Mouse (Mus musculus): ENCODE data around the gene Lgi4. TPM values are rescaled to one million over a fixed set of nuclear protein-coding genes. Genes with fewer than 3 reads are reported as not detected.

Gene Lgi4
- polyA plus RNA-seq, 1 experiment from 2014 or later, result 0.41 TPM

- Histone ChIP-seq H3K27me3 (ENCODE audit: insufficient read depth, poor library complexity, severe bottlenecking) (peaks cover 19% of the 10 kb centered on the region), H3K9me3 (no peaks in the 10 kb centered on the region), H3K4me3 (no peak overlapping the region), H3K4me1 (peaks cover 8% of the 10 kb centered on the region), H3K36me3 (no peaks in the 10 kb centered on the region), H3K27ac (no peak overlapping the region)
- DNase-seq (ENCODE audit: low spot score), result no peak
- 52% methylated on average over 9 of the region's 9 CpGs for WGBS
Observed at GRCm38 (mm10) chr7:31072326-31072725, 13.2 kb downstream of the Lgi4 start.

DNA sequence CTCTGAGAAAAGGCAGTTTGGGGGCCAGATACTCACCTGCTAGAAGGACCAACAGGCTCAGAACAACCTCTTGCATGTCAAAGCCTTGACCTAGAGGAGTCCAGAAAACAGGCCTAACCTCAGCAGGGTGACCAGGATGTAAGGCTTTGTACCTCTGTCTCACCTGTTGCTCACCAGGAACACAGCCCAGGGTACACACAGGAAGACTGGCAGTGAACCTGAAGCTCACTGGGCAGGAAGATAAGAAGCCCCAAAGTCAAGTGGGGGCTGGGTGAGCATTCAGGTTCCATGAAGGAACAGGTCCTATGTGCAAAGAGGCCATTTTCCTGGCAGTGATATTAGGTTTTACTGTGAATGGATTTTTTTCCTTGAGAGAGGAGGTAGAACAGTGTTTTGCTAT is 14.4 kb downstream of the Lgi4 start:
- H3K36me3 ChIP-seq, result no peaks in the 10 kb centered on the region
- 0 out of 2 replicates have a peak, but pooled peaks cover 7% of the 10 kb centered on the region for H3K4me1 ChIP-seq
- H3K9me3 ChIP-seq, result no peaks in the 10 kb centered on the region
- H3K27me3 ChIP-seq (ENCODE audit: insufficient read depth, poor library complexity, severe bottlenecking), result peaks cover 18% of the 10 kb centered on the region; the same call in 1 of the 2 replicates
- no peak overlapping the region for H3K27ac ChIP-seq
- H3K4me3 ChIP-seq, result no peak overlapping the region
- no peak for DNase-seq (ENCODE audit: low spot score)

DNA sequence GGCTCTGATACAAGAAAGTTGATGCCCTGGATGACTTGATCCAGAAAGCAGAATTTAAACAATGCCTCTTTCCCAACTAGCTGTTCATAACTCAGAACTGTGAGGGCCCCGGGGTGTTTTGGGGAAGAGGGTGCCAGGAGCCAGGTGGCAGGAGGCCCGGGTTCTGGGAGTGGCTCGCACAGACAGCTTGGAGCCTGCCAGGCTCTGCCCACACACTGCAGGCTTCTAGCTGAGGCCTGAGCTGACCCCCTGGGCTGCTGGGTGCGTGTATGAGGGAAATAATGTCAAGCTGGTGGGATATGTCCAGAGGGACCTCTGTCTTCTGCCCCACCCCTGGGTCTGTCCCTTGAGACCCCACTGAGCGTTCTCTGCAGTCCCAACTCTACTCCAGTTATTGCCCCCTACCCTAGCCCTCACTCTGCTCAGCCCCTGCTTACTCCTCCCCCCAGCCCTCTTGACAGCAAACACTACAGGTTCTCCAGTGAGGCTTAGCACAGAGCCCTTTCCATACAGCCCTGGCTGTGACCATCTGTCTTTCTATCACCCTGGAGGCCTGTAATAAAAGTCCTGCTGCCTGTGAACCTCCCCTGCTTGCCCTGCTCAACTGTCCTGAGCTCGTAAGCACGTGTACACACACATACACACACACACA is 15.0 kb downstream of the Lgi4 start:
- DNase-seq (ENCODE audit: low spot score), result no peak
- Histone ChIP-seq H3K27ac (no peak overlapping the region), H3K9me3 (no peaks in the 10 kb centered on the region), H3K36me3 (no peaks in the 10 kb centered on the region), H3K4me3 (no peak overlapping the region), H3K4me1 (0 out of 2 replicates have a peak, but pooled peaks cover 7% of the 10 kb centered on the region), H3K27me3 (ENCODE audit: insufficient read depth, poor library complexity, severe bottlenecking) (peaks cover 12% of the 10 kb centered on the region; the same call in 1 of the 2 replicates)
- 70% methylated on average over 7 of the region's 7 CpGs for WGBS

- H3K27ac ChIP-seq, result no peak overlapping the region
- 78% methylated on average over 5 of the region's 5 CpGs for WGBS
- H3K36me3 ChIP-seq, result no peaks in the 10 kb centered on the region
- H3K4me1 ChIP-seq, result 0 out of 2 replicates have a peak, but pooled peaks cover 7% of the 10 kb centered on the region
- no peaks in the 10 kb centered on the region for H3K9me3 ChIP-seq
- DNase-seq (ENCODE audit: low spot score), result no peak
- H3K27me3 ChIP-seq (ENCODE audit: insufficient read depth, poor library complexity, severe bottlenecking), result peaks cover 8% of the 10 kb centered on the region; the same call in 1 of the 2 replicates
- H3K4me3 ChIP-seq, result no peak overlapping the region
Observed at GRCm38 (mm10) chr7:31074713-31075069, 15.5 kb downstream of the Lgi4 start.

DNA sequence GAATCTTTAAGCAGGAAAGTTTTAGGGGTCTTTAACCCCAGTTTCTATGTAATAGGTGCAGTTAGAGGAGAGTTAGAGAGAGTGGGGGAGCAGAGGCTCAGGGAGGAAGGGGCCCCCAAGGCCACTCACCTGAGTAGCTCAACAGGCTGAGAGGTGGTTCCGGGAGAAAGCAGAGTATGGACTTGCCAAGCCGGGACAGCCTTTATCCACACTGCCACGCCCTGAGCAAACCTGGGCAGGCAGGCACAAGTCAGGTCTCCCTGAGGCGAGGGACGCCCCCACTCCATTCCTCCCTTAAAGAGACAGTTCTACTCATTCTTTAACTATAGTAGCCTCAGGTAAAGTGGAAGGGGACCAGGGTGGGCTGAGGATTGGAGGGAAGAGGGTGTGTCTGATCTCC is 17.4 kb downstream of the Lgi4 start, which contains the start of gene Fxyd3:
Fxyd3 (minus strand) TSS at position 213 of the 400 bp plus-strand sequence.
- 0 out of 2 replicates have a peak, but pooled peaks cover 3% of the 10 kb centered on the region for H3K4me1 ChIP-seq
- 44% methylated on average over 5 of the region's 5 CpGs for WGBS
- no peak within 1 kb of the TSS for H3K27ac ChIP-seq
- H3K9me3 ChIP-seq, result no peaks in the 10 kb centered on the region
- no peak within 1 kb of the TSS for H3K4me3 ChIP-seq
- H3K36me3 ChIP-seq, result no peaks in the 10 kb centered on the region
- peaks cover 4% of the 10 kb centered on the region; the same call in 1 of the 2 replicates for H3K27me3 ChIP-seq (ENCODE audit: insufficient read depth, poor library complexity, severe bottlenecking)
- no peak for DNase-seq (ENCODE audit: low spot score)

DNA sequence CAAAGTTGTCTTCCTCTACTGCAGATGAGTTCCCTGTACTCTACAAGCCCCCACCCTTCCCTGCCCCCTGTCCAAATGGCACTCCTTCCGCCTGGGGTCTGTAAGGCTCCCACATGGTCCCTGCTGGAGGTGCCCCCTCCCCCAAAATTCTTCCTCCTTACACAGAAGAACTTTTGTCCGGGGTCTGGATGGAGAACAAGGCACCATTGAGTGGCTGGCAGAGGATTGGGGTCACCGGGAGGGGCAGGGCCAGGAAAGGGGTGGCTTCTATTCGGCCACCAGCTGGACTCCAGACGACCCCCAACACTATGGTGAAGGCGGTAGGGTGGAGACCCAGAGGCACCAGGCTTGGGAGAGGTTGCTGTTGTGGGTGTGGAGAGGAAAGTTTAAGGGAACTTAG is 18.3 kb downstream of the Lgi4 start:
- Histone ChIP-seq H3K36me3 (no peaks in the 10 kb centered on the region), H3K9me3 (no peaks in the 10 kb centered on the region), H3K27ac (no peak overlapping the region), H3K27me3 (ENCODE audit: insufficient read depth, poor library complexity, severe bottlenecking) (peaks cover 4% of the 10 kb centered on the region; the same call in 1 of the 2 replicates), H3K4me1 (0 out of 2 replicates have a peak, but pooled peaks cover under 1% of the 10 kb centered on the region), H3K4me3 (no peak overlapping the region)
- DNase-seq (ENCODE audit: low spot score), result no peak
- whole genome bisulfite sequencing, result 59% methylated on average over 6 of the region's 6 CpGs

DNA sequence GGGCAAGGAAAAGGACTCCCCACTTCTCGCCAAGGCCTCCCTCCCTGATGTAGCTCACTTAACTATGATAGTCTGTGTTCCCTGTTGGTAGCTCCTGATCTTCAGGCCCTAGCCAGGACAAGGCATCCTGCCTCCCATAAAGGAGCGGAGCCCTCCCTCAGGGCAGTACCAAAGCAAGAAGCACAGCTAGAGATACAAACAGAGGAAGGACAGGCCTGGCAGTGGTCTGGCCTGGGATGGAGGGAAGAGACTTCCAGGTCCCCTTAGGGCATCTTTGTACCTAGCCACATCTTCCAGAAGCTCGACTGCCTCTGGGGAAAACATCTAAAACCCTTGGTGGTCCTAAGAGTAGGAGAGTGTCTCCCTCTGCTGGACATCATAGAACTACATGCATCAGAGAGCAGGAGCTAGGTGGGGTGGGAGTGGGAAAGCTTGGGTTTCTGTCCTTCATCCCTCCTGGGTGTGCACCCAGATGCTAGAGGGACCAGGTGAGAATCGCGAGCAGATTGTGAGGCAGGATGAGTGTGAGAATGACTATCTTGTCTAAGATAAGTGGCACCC is 18.8 kb downstream of the Lgi4 start:
- Histone ChIP-seq H3K36me3 (no peaks in the 10 kb centered on the region), H3K27ac (no peak overlapping the region), H3K4me3 (no peak overlapping the region), H3K27me3 (ENCODE audit: insufficient read depth, poor library complexity, severe bottlenecking) (peaks cover 4% of the 10 kb centered on the region; the same call in 1 of the 2 replicates), H3K4me1 (0 out of 2 replicates have a peak, but pooled peaks cover 4% of the 10 kb centered on the region), H3K9me3 (no peaks in the 10 kb centered on the region)
- 33% methylated on average over 5 of the region's 5 CpGs for WGBS
- DNase-seq (ENCODE audit: low spot score), result no peak

DNA sequence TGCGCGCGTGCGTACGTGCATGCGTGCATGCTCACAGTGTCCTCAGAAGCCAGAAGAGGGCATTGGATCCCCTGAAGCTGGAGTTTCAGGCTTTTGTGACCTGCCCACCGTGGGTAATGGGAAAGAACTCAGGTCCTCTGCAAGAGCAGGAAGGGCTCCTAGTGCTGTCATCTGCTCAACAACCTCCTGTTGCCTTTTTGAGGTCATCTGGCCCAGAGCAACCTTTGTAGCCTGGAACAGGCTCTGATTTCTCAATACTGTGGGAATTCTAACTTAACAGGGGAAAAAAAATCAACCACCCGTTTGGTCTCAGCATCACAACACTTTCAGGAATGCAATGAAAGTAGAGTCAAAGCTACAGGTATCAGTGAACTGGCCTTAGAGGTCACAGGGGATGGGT is 20.5 kb downstream of the Lgi4 start:
- peaks cover 5% of the 10 kb centered on the region; the same call in 1 of the 2 replicates for H3K4me1 ChIP-seq
- peaks cover 4% of the 10 kb centered on the region; the same call in 1 of the 2 replicates for H3K27me3 ChIP-seq (ENCODE audit: insufficient read depth, poor library complexity, severe bottlenecking)
- no peak overlapping the region for H3K4me3 ChIP-seq
- WGBS, result 86% methylated on average over 8 of the region's 8 CpGs
- H3K27ac ChIP-seq, result no peak overlapping the region
- DNase-seq (ENCODE audit: low spot score), result no peak
- H3K36me3 ChIP-seq, result no peaks in the 10 kb centered on the region
- H3K9me3 ChIP-seq, result no peaks in the 10 kb centered on the region

GRCm38 (mm10) chr7:31080611-31081010 is 21.5 kb downstream of the Lgi4 start:
- Histone ChIP-seq H3K4me1 (peaks cover 11% of the 10 kb centered on the region; the same call in 1 of the 2 replicates), H3K27ac (no peak overlapping the region), H3K4me3 (no peak overlapping the region), H3K27me3 (ENCODE audit: insufficient read depth, poor library complexity, severe bottlenecking) (peaks cover 4% of the 10 kb centered on the region; the same call in 1 of the 2 replicates), H3K9me3 (no peaks in the 10 kb centered on the region), H3K36me3 (no peaks in the 10 kb centered on the region)
- 59% methylated on average over 3 of the region's 3 CpGs for WGBS
- no peak for DNase-seq (ENCODE audit: low spot score)

- no peak overlapping the region for H3K27ac ChIP-seq
- DNase-seq (ENCODE audit: low spot score), result no peak
- H3K27me3 ChIP-seq (ENCODE audit: insufficient read depth, poor library complexity, severe bottlenecking), result peaks cover 4% of the 10 kb centered on the region; the same call in 1 of the 2 replicates
- no peaks in the 10 kb centered on the region for H3K36me3 ChIP-seq
- H3K9me3 ChIP-seq, result no peaks in the 10 kb centered on the region
- 62% methylated on average over 1 of the region's 1 CpGs for WGBS
- peaks cover 11% of the 10 kb centered on the region; the same call in 1 of the 2 replicates for H3K4me1 ChIP-seq
- no peak overlapping the region for H3K4me3 ChIP-seq
Observed at GRCm38 (mm10) chr7:31081106-31081505, 22.0 kb downstream of the Lgi4 start.

- peaks cover 11% of the 10 kb centered on the region; the same call in 1 of the 2 replicates for H3K4me1 ChIP-seq
- H3K36me3 ChIP-seq, result no peaks in the 10 kb centered on the region
- no peak overlapping the region for H3K27ac ChIP-seq
- no peak for DNase-seq (ENCODE audit: low spot score)
- 0 out of 2 replicates have a peak, but pooled peaks cover 4% of the 10 kb centered on the region for H3K27me3 ChIP-seq (ENCODE audit: insufficient read depth, poor library complexity, severe bottlenecking)
- H3K4me3 ChIP-seq, result no peak overlapping the region
- no peaks in the 10 kb centered on the region for H3K9me3 ChIP-seq
Observed at GRCm38 (mm10) chr7:31082106-31082505, 23.0 kb downstream of the Lgi4 start.

- Histone ChIP-seq H3K27me3 (ENCODE audit: insufficient read depth, poor library complexity, severe bottlenecking) (no peaks in the 10 kb centered on the region), H3K4me1 (peaks cover 19% of the 10 kb centered on the region; the same call in 1 of the 2 replicates), H3K27ac (peak overlapping the region; percentile 8; the same call in 1 of the 2 replicates), H3K36me3 (no peaks in the 10 kb centered on the region), H3K4me3 (no peak overlapping the region), H3K9me3 (no peaks in the 10 kb centered on the region)
- no peak for DNase-seq (ENCODE audit: low spot score)
- 56% methylated on average over 14 of the region's 14 CpGs for WGBS
Observed at GRCm38 (mm10) chr7:31082831-31083588, 23.9 kb downstream of the Lgi4 start.

- H3K36me3 ChIP-seq, result no peaks in the 10 kb centered on the region
Observed at GRCm38 (mm10) chr7:31084140-31084539, 25.0 kb downstream of the Lgi4 start.

More at GRCm38 (mm10) chr7:31084140-31084539, 25.0 kb downstream of the Lgi4 start:
- no peaks in the 10 kb centered on the region for H3K9me3 ChIP-seq
- H3K4me3 ChIP-seq, result no peak overlapping the region
- H3K27me3 ChIP-seq (ENCODE audit: insufficient read depth, poor library complexity, severe bottlenecking), result no peaks in the 10 kb centered on the region
- no peak overlapping the region for H3K27ac ChIP-seq
- no peak for DNase-seq (ENCODE audit: low spot score)
- peaks cover 19% of the 10 kb centered on the region; the same call in 1 of the 2 replicates for H3K4me1 ChIP-seq
- 57% methylated on average over 9 of the region's 9 CpGs for whole genome bisulfite sequencing
